Mouse (Mus musculus): ENCODE data around the gene Cdhr4.

GRCm38 (mm10) chr9:107984052-107984753, 8.1 kb upstream of the Cdhr4 start:
- TF ChIP-seq CTCF (IDR thresholded peaks at IDR 0.05; ENCODE audit: low read depth) (no peak), EP300 (optimal IDR thresholded peaks at IDR 0.05) (no peak)

All from stomach, postnatal 0 days (tissue).